ENCODE assay signal across 23 mouse cellular contexts in the genomic region with DNA sequence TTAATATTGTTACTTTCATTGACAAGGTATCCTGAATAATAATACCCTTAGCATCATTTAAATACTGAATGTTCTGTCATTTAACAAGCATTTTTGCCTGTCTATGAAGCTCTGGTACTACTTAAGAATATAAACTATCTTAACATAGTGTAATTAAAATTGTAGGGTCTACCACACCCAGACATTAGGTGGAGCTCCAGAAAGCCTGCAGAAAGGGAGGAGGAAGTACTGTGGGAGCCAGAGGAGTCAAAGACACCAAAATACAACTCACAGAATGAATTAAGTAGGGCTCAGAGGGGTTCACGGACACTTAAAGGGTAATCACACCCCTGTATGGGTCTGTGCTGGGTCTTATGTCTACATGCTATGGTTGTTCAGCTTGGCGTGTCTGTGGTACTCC.
DNase-seq lines count a peak whose midpoint lies in the region; ATAC-seq and TF ChIP-seq lines count a peak whose summit lies in the region.
"Had no signal": no experiment of that assay in that cellular context is flagged by ENCODE, and none has a peak within 500 bp of the region (broad histone marks: within the 10 kb centered on the region; RNA-seq: fewer than 3 reads in every experiment).

No protein-coding gene starts in this region.

- no peaks in the 10 kb centered on the region for H3K36me3 ChIP-seq in forebrain, embryonic 11.5 days (ENCODE audit: control insufficient read depth, insufficient read depth, low read length)

- H3K4me1 ChIP-seq in forebrain, embryonic 11.5 days (replicated peaks; ENCODE audit: control insufficient read depth, insufficient read depth, low read length): no peaks in the 10 kb centered on the region
- H3K4me1 ChIP-seq: embryonic facial prominence, embryonic 13.5 days; embryonic facial prominence, embryonic 15.5 days; forebrain, embryonic 10.5 days; forebrain, embryonic 15.5 days had no signal

- H3K9ac ChIP-seq in forebrain, embryonic 11.5 days (ENCODE audit: low read length): no peak overlapping the region
- H3K9ac ChIP-seq: embryonic facial prominence, embryonic 13.5 days; embryonic facial prominence, embryonic 15.5 days; forebrain, embryonic 13.5 days; forebrain, embryonic 15.5 days; forebrain, postnatal 0 days had no signal

- H3K4me3 ChIP-seq in layer of hippocampus, adult 2 months: no peak overlapping the region
- no peak overlapping the region for H3K4me3 ChIP-seq in forebrain, embryonic 11.5 days (ENCODE audit: low read depth, low read length)
- H3K4me3 ChIP-seq: embryonic facial prominence, embryonic 13.5 days; embryonic facial prominence, embryonic 15.5 days; forebrain, embryonic 10.5 days; forebrain, embryonic 13.5 days; forebrain, embryonic 15.5 days had no signal

- H3K9me3 ChIP-seq in forebrain, embryonic 11.5 days (ENCODE audit: control insufficient read depth, low read length): no peaks in the 10 kb centered on the region
- H3K9me3 ChIP-seq: embryonic facial prominence, embryonic 13.5 days; embryonic facial prominence, embryonic 15.5 days; forebrain, embryonic 10.5 days; forebrain, embryonic 13.5 days; forebrain, embryonic 15.5 days had no signal

- peak; percentile 10; the same call in 1 of the 2 replicates for TF ChIP-seq CTCF in layer of hippocampus, adult 2 months (conservative IDR thresholded peaks at IDR 0.05)

- no peak overlapping the region for H3K4me2 ChIP-seq in forebrain, embryonic 11.5 days (ENCODE audit: low read depth, low read length, severe bottlenecking)
- H3K4me2 ChIP-seq: embryonic facial prominence, embryonic 13.5 days; embryonic facial prominence, embryonic 15.5 days; forebrain, embryonic 13.5 days; forebrain, embryonic 15.5 days had no signal

- no peak overlapping the region for H3K27ac ChIP-seq in layer of hippocampus, adult 2 months
- H3K27ac ChIP-seq in forebrain, embryonic 11.5 days (ENCODE audit: low read depth, low read length): no peak overlapping the region
- H3K27ac ChIP-seq: embryonic facial prominence, embryonic 13.5 days; embryonic facial prominence, embryonic 15.5 days; forebrain, embryonic 10.5 days; forebrain, embryonic 13.5 days; forebrain, embryonic 15.5 days had no signal

- WGBS in forebrain, embryonic 11.5 days: 91% methylated on average over 2 of the region's 2 CpGs

- H3K27me3 ChIP-seq in forebrain, embryonic 11.5 days (ENCODE audit: control insufficient read depth, insufficient read depth, low read length): no peaks in the 10 kb centered on the region
- H3K27me3 ChIP-seq: embryonic facial prominence, embryonic 13.5 days; embryonic facial prominence, embryonic 15.5 days; forebrain, embryonic 13.5 days; forebrain, embryonic 15.5 days had no signal

- no peak for DNase-seq in layer of hippocampus, adult 2 months (ENCODE audit: low spot score in 2 of 2)
- no peak for DNase-seq in layer of hippocampus, adult 11-12 months (ENCODE audit: low spot score)
- DNase-seq in adrenal gland, adult 2 months: no peak
- DNase-seq in ovary, postnatal 10 days (ENCODE audit: low spot score): no peak
- DNase-seq in forebrain, embryonic 11.5 days (ENCODE audit: low spot score): no peak
- DNase-seq: adrenal gland, adult 8-10 months; adrenal gland, postnatal 14 days; adrenal gland, postnatal 36 days; B cell, adult 2 months; cerebellum, adult 11-12 months; cerebellum, adult 2 months; cerebellum, adult 9-10 months; cerebellum, postnatal 10 days; cerebellum, postnatal 36 days; embryo, embryonic 11 days; forebrain, postnatal 0 days had no signal

- ATAC-seq in erythroblast, adult 5-6 weeks (replicated peaks; ENCODE audit: low FRiP score, poor library complexity, severe bottlenecking): peak; percentile 62; the same call in 1 of the 2 replicates
- peak; percentile 37 for ATAC-seq in megakaryocyte progenitor cell, adult 5-6 weeks (replicated peaks; ENCODE audit: poor library complexity)
- no peak for ATAC-seq in forebrain, embryonic 11.5 days (replicated peaks; ENCODE audit: low FRiP score)
- ATAC-seq: forebrain, embryonic 13.5 days; forebrain, embryonic 15.5 days; forebrain, postnatal 0 days had no signal
